In genomic region chr11:93884901-93885571, GRCm38 (mm10) we compare ENCODE assay signal across 8 mouse cellular contexts. TPM values are rescaled to one million over a fixed set of nuclear protein-coding genes. Genes with fewer than 3 reads are reported as not detected.
DNase-seq lines count a peak whose midpoint lies in the region; ATAC-seq and TF ChIP-seq lines count a peak whose summit lies in the region.

No protein-coding gene starts in this region.

- TF ChIP-seq CTCF in heart, adult 2 months (IDR thresholded peaks at IDR 0.05): peak; percentile 20; the same call in 1 of the 2 replicates

- no peak for TF ChIP-seq POLR2A in heart, adult 2 months (IDR thresholded peaks at IDR 0.05; ENCODE audit: insufficient read depth, low read depth, low read length)

- H3K9me3 ChIP-seq in embryonic facial prominence, embryonic 11.5 days (replicated peaks; ENCODE audit: control insufficient read depth, low read length): no peaks in the 10 kb centered on the region
- H3K9me3 ChIP-seq in kidney, embryonic 14.5 days (ENCODE audit: control insufficient read depth, low read length): no peaks in the 10 kb centered on the region
- no peaks in the 10 kb centered on the region for H3K9me3 ChIP-seq in liver, embryonic 11.5 days (ENCODE audit: control insufficient read depth, low read length)
- H3K9me3 ChIP-seq in stomach, embryonic 16.5 days (replicated peaks; ENCODE audit: control insufficient read depth, low read length): no peaks in the 10 kb centered on the region

- intact Hi-C loops in heart, adult 2 months (cut with DNase I): loop anchor here (5.0 kb wide), 1 partner anchor 72 kb away; the partner anchor contains the start of gene Nme2

- WGBS in embryonic facial prominence, embryonic 11.5 days: under 1% methylated on average over 52 of the region's 81 CpGs
- under 1% methylated on average over 81 of the region's 81 CpGs for WGBS in heart, adult 2 months
- WGBS in kidney, embryonic 14.5 days: under 1% methylated on average over 66 of the region's 81 CpGs
- WGBS in liver, embryonic 11.5 days: under 1% methylated on average over 81 of the region's 81 CpGs
- WGBS in stomach, embryonic 16.5 days: under 1% methylated on average over 77 of the region's 81 CpGs

- peak overlapping the region; percentile 93 for H3K27ac ChIP-seq in embryonic facial prominence, embryonic 11.5 days (replicated peaks; ENCODE audit: low read depth, low read length)
- H3K27ac ChIP-seq in heart, adult 2 months: peak overlapping the region; percentile 99
- H3K27ac ChIP-seq in kidney, embryonic 14.5 days (ENCODE audit: low read depth, low read length): peak overlapping the region; percentile 87
- H3K27ac ChIP-seq in liver, embryonic 11.5 days (ENCODE audit: low read depth, low read length): peak overlapping the region; percentile 94
- H3K27ac ChIP-seq in stomach, embryonic 16.5 days (ENCODE audit: low read length): peak overlapping the region; percentile 98

- no peaks in the 10 kb centered on the region for H3K36me3 ChIP-seq in embryonic facial prominence, embryonic 11.5 days (replicated peaks; ENCODE audit: control insufficient read depth, insufficient read depth, low read depth, low read length)
- H3K36me3 ChIP-seq in heart, adult 2 months (ENCODE audit: control insufficient read depth, insufficient read depth, low read length): peaks cover 10% of the 10 kb centered on the region
- H3K36me3 ChIP-seq in kidney, embryonic 14.5 days (ENCODE audit: control insufficient read depth, insufficient read depth, low read length): peaks cover 18% of the 10 kb centered on the region
- peaks cover 4% of the 10 kb centered on the region; the same call in 1 of the 2 replicates for H3K36me3 ChIP-seq in liver, embryonic 11.5 days (ENCODE audit: control insufficient read depth, insufficient read depth, low read length)
- peaks cover 4% of the 10 kb centered on the region; the same call in 1 of the 2 replicates for H3K36me3 ChIP-seq in stomach, embryonic 16.5 days (ENCODE audit: control insufficient read depth, insufficient read depth, low read length)

- peak; percentile 89 for DNase-seq in CD4-positive helper T cell, adult 2 months (ENCODE audit: low read depth, low spot score)
- DNase-seq in adrenal gland, postnatal 25 days: peak; percentile 72
- peak; percentile 68 for DNase-seq in embryonic facial prominence, embryonic 11.5 days (ENCODE audit: low spot score)
- peak in 1 of 2 experiments; percentile 80 for DNase-seq in heart, adult 2 months
- peak; percentile 81 for DNase-seq in liver, embryonic 11.5 days (ENCODE audit: low spot score)

- ATAC-seq in embryonic facial prominence, embryonic 11.5 days (replicated peaks; ENCODE audit: insufficient number of reproducible peaks, low FRiP score, low TSS enrichment, low read depth): peak; percentile 45
- peak; percentile 65 for ATAC-seq in kidney, embryonic 14.5 days (ENCODE audit: low FRiP score, low TSS enrichment)
- ATAC-seq in liver, embryonic 11.5 days (replicated peaks; ENCODE audit: low FRiP score): peak; percentile 76
- peak; percentile 32 for ATAC-seq in monocyte, adult 5-6 weeks (replicated peaks; ENCODE audit: insufficient number of reproducible peaks, low FRiP score, low TSS enrichment, poor library complexity, severe bottlenecking)
- peak; percentile 61 for ATAC-seq in stomach, embryonic 16.5 days (ENCODE audit: insufficient read depth, low FRiP score)

- H3K79me2 ChIP-seq in heart, adult 2 months (replicated peaks; ENCODE audit: control insufficient read depth, insufficient read depth, low read length): peaks cover 3% of the 10 kb centered on the region

- H3K4me1 ChIP-seq in embryonic facial prominence, embryonic 11.5 days (ENCODE audit: control insufficient read depth, insufficient read depth, low read length): no peaks in the 10 kb centered on the region
- peaks cover 8% of the 10 kb centered on the region for H3K4me1 ChIP-seq in heart, adult 2 months (ENCODE audit: control insufficient read depth, insufficient read depth, low read length)
- peaks cover 17% of the 10 kb centered on the region for H3K4me1 ChIP-seq in kidney, embryonic 14.5 days (ENCODE audit: control insufficient read depth, insufficient read depth, low read length)
- peaks cover 20% of the 10 kb centered on the region for H3K4me1 ChIP-seq in liver, embryonic 11.5 days (replicated peaks; ENCODE audit: control insufficient read depth, insufficient read depth, low read length)
- peaks cover 25% of the 10 kb centered on the region for H3K4me1 ChIP-seq in stomach, embryonic 16.5 days (ENCODE audit: control insufficient read depth, insufficient read depth, low read length)

- H3K27me3 ChIP-seq in embryonic facial prominence, embryonic 11.5 days (ENCODE audit: control insufficient read depth, insufficient read depth, low read length): no peaks in the 10 kb centered on the region
- H3K27me3 ChIP-seq in heart, adult 2 months (ENCODE audit: control insufficient read depth, insufficient read depth, low read length): no peaks in the 10 kb centered on the region
- no peaks in the 10 kb centered on the region for H3K27me3 ChIP-seq in kidney, embryonic 14.5 days (ENCODE audit: control insufficient read depth, insufficient read depth, low read length)
- no peaks in the 10 kb centered on the region for H3K27me3 ChIP-seq in liver, embryonic 11.5 days (replicated peaks; ENCODE audit: control insufficient read depth, insufficient read depth, low read length)
- no peaks in the 10 kb centered on the region for H3K27me3 ChIP-seq in stomach, embryonic 16.5 days (ENCODE audit: control insufficient read depth, insufficient read depth, low read length)

- H3K4me2 ChIP-seq in embryonic facial prominence, embryonic 11.5 days (ENCODE audit: low read depth, low read length): peak overlapping the region; percentile 61
- H3K4me2 ChIP-seq in kidney, embryonic 14.5 days (replicated peaks; ENCODE audit: low read depth, low read length): peak overlapping the region; percentile 47
- H3K4me2 ChIP-seq in liver, embryonic 11.5 days: peak overlapping the region; percentile 76
- peak overlapping the region; percentile 83 for H3K4me2 ChIP-seq in stomach, embryonic 16.5 days (ENCODE audit: low read depth, low read length)

- peak overlapping the region; percentile 91 for H3K4me3 ChIP-seq in embryonic facial prominence, embryonic 11.5 days (ENCODE audit: low read depth, low read length)
- peak overlapping the region; percentile 87 for H3K4me3 ChIP-seq in heart, adult 2 months
- H3K4me3 ChIP-seq in kidney, embryonic 14.5 days (ENCODE audit: low read length): peak overlapping the region; percentile 99
- peak overlapping the region; percentile 83 for H3K4me3 ChIP-seq in liver, embryonic 11.5 days (ENCODE audit: low read depth, low read length)
- H3K4me3 ChIP-seq in stomach, embryonic 16.5 days (replicated peaks; ENCODE audit: low read length): peak overlapping the region; percentile 96

- no peak for TF ChIP-seq EP300 in heart, adult 2 months (IDR thresholded peaks at IDR 0.05; ENCODE audit: insufficient read depth, low read depth, low read length)

- H3K9ac ChIP-seq in embryonic facial prominence, embryonic 11.5 days (replicated peaks; ENCODE audit: low read length): peak overlapping the region; percentile 85
- H3K9ac ChIP-seq in heart, adult 2 months (ENCODE audit: low read depth, low read length): peak overlapping the region; percentile 87
- H3K9ac ChIP-seq in kidney, embryonic 14.5 days (ENCODE audit: low read depth, low read length): peak overlapping the region; percentile 94
- H3K9ac ChIP-seq in liver, embryonic 11.5 days (ENCODE audit: low read depth, low read length): peak overlapping the region; percentile 81
- H3K9ac ChIP-seq in stomach, embryonic 16.5 days (ENCODE audit: low read length): peak overlapping the region; percentile 98

RNA-seq across cellular contexts. Expression of gene Utp18, which starts 0.5 kb away (rescaled TPM):
- total RNA-seq in adrenal gland, postnatal 25 days (2021): 22.2 and 24.2 TPM in 2 replicates
- polyA plus RNA-seq in embryonic facial prominence, embryonic 11.5 days (2014; fragmentation: Nextera tagmentation; extraction: Ambion mirVana): 49.2 and 53.0 TPM in 2 replicates
- total RNA-seq in heart, adult 2 months (2021): 10 to 100 TPM in 1 of 2 experiments, 1 to 10 TPM in 1; 9.9 to 11.3 TPM
- polyA plus RNA-seq in heart, adult 2 months (2012; rRNA removed): 2.9 and 3.4 TPM in 2 replicates
- 37.4 and 40.6 TPM in 2 replicates for polyA plus RNA-seq in kidney, embryonic 14.5 days (2014; fragmentation: Nextera tagmentation; extraction: Ambion mirVana)
- polyA plus RNA-seq in liver, embryonic 11.5 days (2014; fragmentation: Nextera tagmentation; extraction: Ambion mirVana): 42.7 and 46.7 TPM in 2 replicates
- total RNA-seq in monocyte, adult 5-6 weeks (2017): 30.5 to 33.4 TPM (median 31.9 TPM) in 3 replicates
- polyA plus RNA-seq in stomach, embryonic 16.5 days (2015; fragmentation: Nextera tagmentation; extraction: Ambion mirVana): 15.1 and 18.9 TPM in 2 replicates

RNA-seq across cellular contexts. Expression of gene Mbtd1, which starts 0.6 kb away (rescaled TPM):
- 30.2 and 38.1 TPM in 2 replicates for total RNA-seq in adrenal gland, postnatal 25 days (2021)
- polyA plus RNA-seq in embryonic facial prominence, embryonic 11.5 days (2014; fragmentation: Nextera tagmentation; extraction: Ambion mirVana): 29.1 and 31.3 TPM in 2 replicates
- total RNA-seq in heart, adult 2 months (2021): 10 to 100 TPM; 10.8 to 12.3 TPM
- 3.0 and 4.6 TPM in 2 replicates for polyA plus RNA-seq in heart, adult 2 months (2012; rRNA removed)
- polyA plus RNA-seq in kidney, embryonic 14.5 days (2014; fragmentation: Nextera tagmentation; extraction: Ambion mirVana): 28.5 and 33.4 TPM in 2 replicates
- 17.4 and 19.3 TPM in 2 replicates for polyA plus RNA-seq in liver, embryonic 11.5 days (2014; fragmentation: Nextera tagmentation; extraction: Ambion mirVana)
- total RNA-seq in monocyte, adult 5-6 weeks (2017): 44.9 to 55.3 TPM (median 51.9 TPM) in 3 replicates
- polyA plus RNA-seq in stomach, embryonic 16.5 days (2015; fragmentation: Nextera tagmentation; extraction: Ambion mirVana): 19.0 and 20.2 TPM in 2 replicates
